Mouse (Mus musculus) mature B cell (primary cell): ENCODE measurements around the gene AW549877.

ENCODE experiments used
- in situ Hi-C: fragments of 300-500 bp; cut with MboI; formaldehyde crosslinking; loops from 2 replicates; pipeline ENCODE4 v1.14.3; 2019

Gene AW549877

DNA sequence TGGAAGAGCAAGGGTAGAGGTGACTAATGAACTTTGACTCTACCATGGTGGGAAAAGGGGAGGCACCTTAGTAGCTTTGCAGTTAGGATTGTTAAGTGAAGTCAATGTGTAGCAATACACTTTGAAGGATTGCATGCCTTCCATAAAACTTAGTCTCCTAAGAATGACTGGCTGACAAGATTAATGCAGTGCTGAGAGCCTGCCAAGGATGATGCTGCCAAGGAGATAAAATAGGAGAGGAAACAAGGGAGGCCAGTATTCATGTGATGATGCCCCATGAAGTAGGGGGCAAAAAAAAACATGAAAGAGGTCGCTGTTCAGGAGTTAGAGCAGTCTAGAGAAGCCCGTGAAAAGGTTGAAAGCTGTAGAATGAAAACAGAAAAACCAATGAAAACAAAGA lies 10.7 kb downstream of the AW549877 start:
- in situ Hi-C loops: loop anchor here (25.0 kb wide), 1 partner anchor 1127 kb away; the partner anchor contains the start of genes Card6 and Rpl37

DNA sequence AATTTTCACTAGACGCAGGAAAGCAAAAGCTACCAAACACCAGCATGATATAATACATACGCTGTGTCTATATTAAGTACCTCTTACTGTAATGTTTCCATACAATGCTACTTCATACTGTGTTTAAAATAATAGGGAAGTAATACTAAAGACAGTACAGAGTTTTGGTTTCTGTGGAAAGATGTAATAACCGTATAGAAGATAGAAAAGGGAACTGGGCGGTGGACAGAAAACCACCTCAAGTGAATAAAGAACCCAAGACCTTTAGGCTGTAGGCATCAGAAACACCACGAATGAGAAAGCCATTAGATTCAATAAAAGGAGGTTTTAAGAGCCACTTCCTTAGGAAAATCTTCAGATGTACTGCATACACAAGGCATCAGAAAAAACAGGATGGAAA lies 12.8 kb downstream of the AW549877 start:
- in situ Hi-C loops: loop anchor here (25.0 kb wide), 1 partner anchor 1130 kb away; the partner anchor contains the start of genes Card6 and Rpl37

DNA sequence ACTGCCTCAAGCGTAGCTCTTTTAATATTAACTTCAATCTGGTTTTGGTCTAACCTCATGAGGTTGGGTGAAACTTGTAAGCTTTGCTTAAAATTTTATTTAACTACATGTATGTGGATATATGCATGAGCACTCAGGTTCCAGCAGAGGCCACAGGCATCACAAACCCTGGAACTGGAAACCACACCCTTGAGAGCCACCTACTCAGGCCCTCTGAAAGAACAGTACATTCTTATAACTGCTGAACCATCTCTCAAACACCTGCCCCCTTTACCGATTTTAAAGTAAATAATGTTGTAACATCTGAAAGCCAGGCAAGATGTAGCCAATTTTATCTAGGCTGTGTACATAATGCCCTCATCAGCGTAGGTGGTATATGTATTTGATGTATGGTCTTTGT lies 15.7 kb downstream of the AW549877 start:
- in situ Hi-C loops: loop anchor here (25.0 kb wide), 1 partner anchor 1132 kb away; the partner anchor contains the start of genes Card6 and Rpl37

DNA sequence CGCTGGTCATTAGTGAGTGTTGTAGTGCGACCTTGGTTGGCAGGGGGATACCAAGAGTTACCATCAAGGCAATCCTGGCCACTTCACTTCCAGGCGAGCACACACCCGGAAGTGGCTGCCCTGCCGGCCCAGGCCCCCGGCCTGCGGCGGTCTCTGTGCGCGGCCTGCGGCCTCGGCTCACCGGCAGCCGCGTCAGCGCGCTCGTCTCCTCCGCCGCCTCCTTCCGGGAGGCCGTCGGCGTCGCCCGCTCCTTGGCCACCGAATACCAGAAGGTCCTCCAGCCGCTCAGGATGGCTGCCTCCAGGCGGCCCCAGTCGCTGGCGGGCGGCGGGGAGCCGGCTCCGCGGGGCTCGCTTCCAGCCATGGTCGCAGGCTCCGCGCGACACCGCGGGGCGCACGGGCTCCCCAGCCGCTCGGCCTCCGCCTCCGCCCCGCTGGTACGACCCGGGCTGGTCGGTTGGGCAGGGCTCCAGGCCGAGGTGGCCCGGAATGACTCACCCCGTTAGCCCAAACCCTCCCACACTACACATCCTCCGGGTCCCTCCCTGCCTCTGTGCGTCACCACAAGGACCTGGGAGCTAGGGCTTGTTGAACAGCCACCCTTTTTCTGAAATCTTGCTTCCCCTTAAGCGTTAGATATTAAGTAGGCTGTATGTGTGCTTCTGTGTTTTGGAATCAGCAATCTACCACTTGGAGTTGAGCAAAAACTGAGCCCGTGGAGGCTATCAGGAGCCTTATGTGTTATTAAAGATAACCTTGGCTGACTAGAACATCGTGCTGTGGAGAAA lies 16.3 kb downstream of the AW549877 start, which contains the start of gene Fbxo4:
Gene Fbxo4 (minus strand): TSS at position 513 of the 788 bp plus-strand sequence.
- in situ Hi-C loops: loop anchor here (25.0 kb wide), 1 partner anchor 1133 kb away; the partner anchor contains the start of genes Card6 and Rpl37

DNA sequence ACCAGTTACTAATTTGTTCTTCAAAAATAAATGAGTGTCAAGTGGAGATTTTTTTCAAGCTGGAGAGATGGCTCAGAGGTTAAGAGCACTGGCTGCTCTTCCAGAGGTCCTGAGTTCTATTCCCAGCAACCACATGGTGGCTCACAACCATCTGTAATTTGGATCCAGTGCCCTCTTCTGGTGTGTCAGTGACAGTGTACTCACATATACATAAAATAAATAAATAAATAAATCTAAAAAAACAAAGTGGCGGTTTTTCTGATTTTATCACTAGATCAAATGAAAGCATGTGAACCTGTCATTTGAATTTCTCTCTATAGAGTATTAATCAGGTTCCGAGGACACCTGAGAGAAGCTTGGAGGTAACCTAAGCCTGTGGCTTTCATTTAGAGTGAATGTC lies 17.3 kb downstream of the AW549877 start:
- in situ Hi-C loops: loop anchor here (25.0 kb wide), 1 partner anchor 1134 kb away; the partner anchor contains the start of genes Card6 and Rpl37

DNA sequence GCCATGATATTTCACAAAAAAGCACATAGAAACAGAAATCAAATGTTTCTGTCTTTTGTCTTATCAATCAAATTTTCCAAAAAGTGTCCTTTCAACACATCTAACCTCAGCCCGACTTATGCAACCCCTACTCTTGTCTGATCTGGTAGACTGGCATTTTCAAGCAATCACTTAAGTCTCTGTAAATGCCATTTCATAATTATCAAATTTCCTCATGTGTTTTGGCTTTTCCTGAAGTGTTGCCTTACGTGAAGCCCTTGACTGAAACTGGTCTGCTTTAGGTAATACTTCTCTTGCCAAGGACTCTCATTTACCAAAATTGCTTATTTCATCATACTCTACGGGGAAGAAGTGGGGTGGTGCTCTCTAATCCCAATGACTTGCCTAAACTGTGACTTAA lies 22.2 kb downstream of the AW549877 start:
- in situ Hi-C loops: no loop called here

DNA sequence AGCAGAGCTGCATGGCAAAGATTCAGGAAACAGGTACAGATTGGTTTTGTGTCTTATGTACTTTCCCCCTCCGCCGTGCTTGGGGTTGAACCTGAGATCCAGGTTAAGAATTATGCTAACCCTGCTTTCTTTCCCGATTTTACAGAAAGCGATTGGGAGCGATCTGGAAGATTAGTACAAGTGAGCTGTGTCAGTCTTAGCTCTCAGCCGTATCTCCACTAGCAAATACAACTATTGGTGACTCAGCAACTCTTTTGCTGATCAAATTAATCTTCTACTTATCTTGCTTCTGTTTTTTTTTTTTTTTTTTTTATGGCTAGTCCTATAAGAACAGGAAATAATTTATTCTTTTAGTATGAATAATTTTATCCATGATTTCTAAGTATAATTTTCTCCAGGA lies 25.4 kb downstream of the AW549877 start:
- in situ Hi-C loops: no loop called here

DNA sequence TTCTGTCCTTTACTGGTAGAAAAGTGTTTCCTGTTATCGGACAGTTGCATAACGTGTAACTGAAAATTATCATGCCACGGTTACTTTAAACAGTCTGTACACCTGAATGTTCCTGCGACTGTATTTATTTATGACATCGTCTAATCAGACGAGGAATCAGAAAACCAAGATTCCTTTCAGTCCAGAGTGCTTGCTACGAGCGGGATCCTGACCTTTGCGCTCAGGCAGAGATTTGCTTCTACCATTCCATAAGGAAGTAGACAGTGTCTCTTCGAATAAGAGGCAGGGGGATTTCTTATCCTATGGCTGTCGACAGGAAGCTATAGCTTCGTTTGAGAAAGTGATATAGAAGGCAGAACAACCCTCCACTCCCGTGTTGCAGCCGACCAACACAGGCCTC lies 25.8 kb downstream of the AW549877 start:
- in situ Hi-C loops: no loop called here

DNA sequence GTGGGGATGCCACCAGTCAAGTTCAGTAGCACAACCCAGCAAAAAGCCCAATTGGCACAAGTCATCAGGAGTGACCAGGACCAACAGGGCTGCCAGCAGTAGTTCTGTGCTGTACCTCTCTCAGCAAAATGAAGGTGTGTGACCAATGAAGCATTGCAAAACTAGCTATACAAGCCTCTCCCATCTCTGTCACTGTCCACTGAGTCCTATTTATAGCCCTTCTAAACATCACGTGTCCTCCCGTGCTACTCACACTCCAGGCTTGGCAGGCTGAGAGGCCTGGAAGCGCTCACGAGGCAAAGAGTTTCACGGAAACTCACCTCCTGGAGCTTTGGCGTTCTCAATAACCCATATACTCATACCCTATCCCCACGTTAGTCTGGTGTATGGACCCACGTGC lies 33.3 kb downstream of the AW549877 start:
- in situ Hi-C loops: no loop called here

DNA sequence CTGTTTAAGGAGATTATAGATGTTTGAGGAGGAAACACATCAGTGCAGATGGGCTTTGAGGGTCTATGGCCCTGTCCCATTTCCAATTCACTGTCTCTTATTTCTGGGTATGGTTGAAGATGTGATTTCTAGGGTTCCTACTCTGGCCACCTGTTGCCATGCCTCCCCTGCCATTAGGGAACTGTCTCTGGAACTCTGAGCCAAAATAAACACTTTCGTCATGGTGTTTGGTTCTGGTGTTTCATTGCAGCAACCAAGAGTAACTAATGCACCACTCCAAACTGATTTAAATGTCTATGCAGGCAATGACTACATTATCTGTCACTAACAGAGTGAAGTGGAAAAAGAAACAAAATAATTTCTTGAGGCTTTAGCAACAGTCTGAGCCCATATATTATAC lies 35.5 kb downstream of the AW549877 start:
- in situ Hi-C loops: no loop called here

DNA sequence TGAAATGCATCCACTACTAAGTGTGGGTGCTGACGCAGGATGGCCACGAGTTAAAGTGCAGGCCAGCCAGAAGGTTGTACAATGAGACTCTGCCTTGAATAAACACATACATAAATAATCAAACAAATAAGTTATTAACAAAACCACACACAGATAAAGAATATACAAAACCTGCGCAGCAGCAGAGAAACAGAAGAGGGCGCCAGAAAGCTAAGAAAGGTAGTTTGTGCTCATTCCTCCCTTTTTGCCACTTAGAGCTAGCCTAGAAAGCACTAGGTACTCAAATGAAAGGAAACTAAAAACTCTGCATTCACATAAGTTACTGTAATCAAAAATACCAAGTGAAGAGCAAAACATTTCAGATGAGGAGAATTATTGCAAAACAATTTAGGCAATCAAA lies 37.6 kb downstream of the AW549877 start:
- in situ Hi-C loops: loop anchor here (5.0 kb wide), 1 partner anchor 79 kb away; no protein-coding TSS in a partner anchor

DNA sequence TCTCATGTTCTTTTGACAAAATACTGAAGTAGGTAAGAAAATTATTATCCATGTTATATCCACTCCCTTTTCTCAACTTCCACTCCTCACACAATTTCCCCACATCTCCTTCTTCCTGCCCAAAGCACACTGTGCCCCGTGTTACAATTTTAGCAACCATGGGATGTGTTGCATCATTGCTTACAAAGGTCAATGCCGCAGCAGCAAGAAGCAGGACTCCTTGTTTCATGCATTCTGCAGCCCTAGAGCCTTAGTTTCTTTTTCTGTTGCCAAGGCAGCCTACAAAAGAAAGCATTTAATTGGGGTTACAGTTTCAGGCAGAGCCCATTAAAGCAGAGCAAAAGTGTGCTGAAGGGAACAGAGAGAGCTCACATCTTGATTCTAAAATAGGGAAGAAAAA lies 40.6 kb downstream of the AW549877 start:
- in situ Hi-C loops: loop anchor here (5.0 kb wide), 1 partner anchor 82 kb away; no protein-coding TSS in a partner anchor

DNA sequence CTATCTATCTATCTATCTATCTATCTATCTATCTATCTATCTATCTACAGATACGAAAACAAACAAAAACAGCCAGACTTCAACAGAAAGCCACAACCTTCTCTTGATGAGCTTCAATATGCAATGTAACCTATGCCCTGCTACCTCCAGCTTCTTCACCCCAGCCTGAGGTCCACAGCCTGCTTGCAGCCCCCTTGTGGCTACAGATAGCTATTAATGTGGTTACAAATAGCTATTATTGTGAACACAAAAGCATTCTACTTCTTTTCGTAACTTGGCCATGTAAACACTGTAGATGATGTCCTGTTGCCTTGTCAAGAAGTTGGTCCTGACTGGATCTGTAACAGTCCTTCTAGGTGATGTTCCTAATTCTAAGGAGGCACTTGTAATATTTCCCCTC lies 57.4 kb downstream of the AW549877 start:
- in situ Hi-C loops: no loop called here

DNA sequence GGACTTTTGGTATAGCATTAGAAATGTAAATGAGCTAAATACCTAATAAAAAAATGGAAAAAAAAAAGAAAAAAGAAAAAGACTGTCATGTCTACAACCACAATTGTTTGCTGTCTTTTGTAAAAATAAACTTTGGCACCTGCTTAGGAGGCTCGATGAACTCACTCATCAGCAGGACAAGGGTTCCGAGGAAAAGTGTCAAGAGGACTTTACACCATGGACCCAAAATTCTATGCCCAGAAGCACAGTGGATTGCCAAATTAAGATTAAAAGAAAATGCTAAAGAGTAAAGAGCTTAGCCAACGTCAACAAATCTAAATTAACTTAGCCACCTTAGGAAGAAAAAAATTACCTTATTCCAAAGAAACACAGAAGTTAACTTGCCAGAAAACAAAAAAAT lies 59.5 kb downstream of the AW549877 start:
- in situ Hi-C loops: no loop called here

DNA sequence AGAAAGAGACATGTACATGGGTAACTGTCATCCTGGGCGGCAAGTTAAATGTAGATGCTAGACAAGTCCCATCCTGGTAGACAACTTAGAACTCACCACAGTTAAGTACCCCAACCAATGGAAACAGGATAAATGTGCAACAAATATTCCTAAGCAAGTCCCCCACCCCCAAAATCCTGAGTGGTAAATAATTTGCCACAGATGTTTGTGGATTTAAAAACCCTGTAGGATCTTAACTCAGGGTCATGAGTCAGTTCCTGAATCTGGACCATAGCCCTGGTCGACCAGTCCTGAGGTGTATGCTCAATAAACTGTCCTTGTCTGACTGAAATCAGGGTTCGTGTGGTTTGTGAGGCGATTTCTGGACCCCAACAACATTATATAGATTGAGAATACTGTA lies 62.1 kb downstream of the AW549877 start:
- in situ Hi-C loops: no loop called here
